Mouse (Mus musculus) CH12.LX (cell line): ENCODE data around the gene Babam1. TPM values are rescaled to one million over a fixed set of nuclear protein-coding genes. Genes with fewer than 3 reads are reported as not detected.

Experiments used
- DNase-seq: peaks from one replicate; pipeline ENCODE4 v3.0.0-alpha.2; 2013; ENCODE audit errors: extremely low read depth
- H3K27ac ChIP-seq: 2 replicates; pipeline ENCODE4 v1.5.1; 2012; ENCODE audit warnings: low read depth, mild to moderate bottlenecking, control low read depth, moderate library complexity; ENCODE audit not compliant: insufficient read depth
- H3K27me3 ChIP-seq: replicated peaks from 2 replicates; pipeline ENCODE3; 2012; ENCODE audit warnings: inconsistent platforms
- H3K36me3 ChIP-seq, 2 experiments: replicated peaks in 1 of 2; 2 replicates each; pipeline versions ENCODE3 to v1.6.1; 2012; ENCODE audit warnings: inconsistent platforms in 1 of 2, low read length in 1 of 2, mild to moderate bottlenecking in 1 of 2, mixed read lengths in 1 of 2, moderate library complexity in 1 of 2; ENCODE audit not compliant: control insufficient read depth in 1 of 2, insufficient read depth in 1 of 2
- H3K4me1 ChIP-seq, 2 experiments: 2 replicates each; pipeline ENCODE4 v1.6.1; 2012; ENCODE audit warnings: inconsistent platforms in 1 of 2, moderate library complexity in 1 of 2; ENCODE audit not compliant: insufficient read depth in 2 of 2, control insufficient read depth in 1 of 2
- H3K4me2 ChIP-seq: 2 replicates; pipeline ENCODE4 v1.6.1; 2012; ENCODE audit warnings: low read depth, mild to moderate bottlenecking, control low read depth; ENCODE audit not compliant: poor library complexity, insufficient read depth, severe bottlenecking
- H3K4me3 ChIP-seq, 3 experiments: fragments of 150-350 bp in 1 of 3; sonication (generic) in 1 of 3; replicated peaks in 1 of 3; 2 replicates each; pipeline versions ENCODE3 to v1.5.1; 2011 to 2012; ENCODE audit warnings: low read depth in 2 of 3, low read length in 2 of 3, mild to moderate bottlenecking in 2 of 3, moderate library complexity in 2 of 3, control low read depth in 1 of 3, improper control_type of control experiment in 1 of 3, inconsistent platforms in 1 of 3, mixed read lengths in 1 of 3; ENCODE audit not compliant: poor library complexity in 1 of 3
- H3K79me2 ChIP-seq: replicated peaks from 2 replicates; pipeline ENCODE4 v1.6.1; 2012; ENCODE audit warnings: mild to moderate bottlenecking, moderate library complexity; ENCODE audit not compliant: control insufficient read depth, poor library complexity, insufficient read depth, severe bottlenecking; ENCODE audit errors: extremely low read depth
- H3K9ac ChIP-seq: 2 replicates; pipeline ENCODE4 v1.6.1; 2012; ENCODE audit warnings: low read depth, mild to moderate bottlenecking, control low read depth, moderate library complexity; ENCODE audit not compliant: insufficient read depth
- H3K9me3 ChIP-seq: replicated peaks from 2 replicates; pipeline ENCODE3; 2012; ENCODE audit warnings: low read length, inconsistent platforms, mixed read lengths
- CHD1 ChIP-seq: IDR thresholded peaks from 2 replicates; pipeline ENCODE4 v1.6.1; 2012; ENCODE audit warnings: low read depth, low read length, improper control_type of control experiment, inconsistent platforms
- CHD2 ChIP-seq: IDR thresholded peaks from 2 replicates; pipeline ENCODE4 v1.6.1; 2011; ENCODE audit warnings: low read length, improper control_type of control experiment
- E2F4 ChIP-seq: IDR thresholded peaks from 2 replicates; pipeline ENCODE4 v1.6.1; 2011; ENCODE audit warnings: low read depth, low read length, improper control_type of control experiment; ENCODE audit not compliant: insufficient replicate concordance
- KAT2A ChIP-seq: IDR thresholded peaks from 2 replicates; pipeline ENCODE4 v1.6.1; 2012; ENCODE audit warnings: low read length, improper control_type of control experiment, inconsistent platforms; ENCODE audit not compliant: insufficient replicate concordance
- MYC ChIP-seq: IDR thresholded peaks from 2 replicates; pipeline ENCODE4 v1.6.1; 2011; ENCODE audit warnings: low read depth, mild to moderate bottlenecking, improper control_type of control experiment, low read length
- NELFE ChIP-seq: IDR thresholded peaks from 2 replicates; pipeline ENCODE4 v1.6.1; 2011; ENCODE audit warnings: low read depth, low read length, improper control_type of control experiment
- PAX5 ChIP-seq: IDR thresholded peaks from 2 replicates; pipeline ENCODE4 v1.6.1; 2012; ENCODE audit warnings: low read length, inconsistent platforms, mixed read lengths
- POLR2AphosphoS2 ChIP-seq: IDR thresholded peaks from 2 replicates; pipeline ENCODE4 v1.6.1; 2011; ENCODE audit warnings: low read depth, low read length, improper control_type of control experiment
- SMC3 ChIP-seq: IDR thresholded peaks from 2 replicates; pipeline ENCODE4 v1.6.1; 2011; ENCODE audit warnings: low read depth, low read length, improper control_type of control experiment
- TCF12 ChIP-seq: IDR thresholded peaks from 2 replicates; pipeline ENCODE4 v1.6.1; 2014; ENCODE audit warnings: low read depth, mild to moderate bottlenecking, inconsistent platforms, low read length, improper control_type of control experiment
- ZC3H11A ChIP-seq: IDR thresholded peaks from 2 replicates; pipeline ENCODE4 v1.6.1; 2012; ENCODE audit warnings: low read depth, mild to moderate bottlenecking, inconsistent platforms, low read length, improper control_type of control experiment
- ZKSCAN1 ChIP-seq: IDR thresholded peaks from 2 replicates; pipeline ENCODE4 v1.6.1; 2012; ENCODE audit warnings: low read depth, inconsistent platforms, low read length, improper control_type of control experiment, borderline replicate concordance
- dilution Hi-C: fragments of 300-500 bp; cut with MboI; formaldehyde crosslinking; loops from 2 replicates; pipeline ENCODE4 v1.14.3; 2020; ENCODE audit warnings: low sequenced_read_pairs; ENCODE audit not compliant: extremely low pct_unique_long_range_greater_than_20kb, extremely low pct_ligation_motif_present
- in situ Hi-C: fragments of 300-500 bp; cut with MboI; formaldehyde crosslinking; loops from 3 replicates; pipeline ENCODE4 v1.14.3; 2019; ENCODE audit warnings: low sequenced_read_pairs, low pct_ligation_motif_present, low pct_unique_long_range_greater_than_20kb, mixed read lengths
- polyA plus RNA-seq: library from polyadenylated mRNA; unstranded; fragments of >175 nt; gene quantifications from 2 replicates; pipeline ENCODE4 v1.2.1, GENCODE M21; 2012; ENCODE audit warnings: low read depth; ENCODE audit not compliant: insufficient read length
- total RNA-seq, 2 experiments: library from RNA; depleted of rRNA; stranded (reverse); fragments of 300-350 nt in 1 of 2; fragments of >200 nt in 1 of 2; gene quantifications; 2 replicates each; pipeline ENCODE4 v1.2.3; 2012 to 2014

Gene Babam1
- total and polyA plus RNA-seq, 3 experiments, result 56.7 to 137 (median 67.3) TPM

GRCm38 (mm10) chr8:71395629-71396028 lies 1.0 kb upstream of the Babam1 start, which contains the start of gene Ushbp1:
Ushbp1 (minus strand) TSS chr8:71395802.
- Histone ChIP-seq H3K79me2 (peaks cover 6% of the 10 kb centered on the region; the same call in 1 of the 2 replicates), H3K36me3 (peaks cover 15 to 23% of the 10 kb centered on the region in 2 experiments), H3K4me2 (peak within 1 kb of the TSS; percentile 89), H3K9ac (peak within 1 kb of the TSS; percentile 60), H3K27me3 (no peaks in the 10 kb centered on the region), H3K9me3 (no peaks in the 10 kb centered on the region), H3K4me3 (peak within 1 kb of the TSS; percentile 36 to 89 (median 49)), H3K4me1 (peaks cover 13 to 49% of the 10 kb centered on the region in 2 experiments), H3K27ac (peak within 1 kb of the TSS; percentile 21)
- TF ChIP-seq E2F4 (no peak), CHD1 (no peak), CHD2 (no peak), SMC3 (no peak), ZC3H11A (no peak), TCF12 (no peak), KAT2A (no peak), POLR2AphosphoS2 (no peak), NELFE (no peak)
- dilution Hi-C loops, result no loop called here
- in situ Hi-C loops, result no loop called here
- DNase-seq, result no peak

GRCm38 (mm10) chr8:71397701-71398100 lies 1.0 kb downstream of the Babam1 start:
- Histone ChIP-seq H3K4me1 (peaks cover 5 to 30% of the 10 kb centered on the region in 2 experiments; a peak in 3 of 4 replicates), H3K27me3 (no peaks in the 10 kb centered on the region), H3K36me3 (peaks cover 22 to 37% of the 10 kb centered on the region in 2 experiments), H3K9ac (peak overlapping the region; percentile 87; the same call in 1 of the 2 replicates), H3K4me3 (peak overlapping the region; percentile 74 to 97 (median 89)), H3K79me2 (peaks cover 6% of the 10 kb centered on the region; the same call in 1 of the 2 replicates), H3K27ac (no peak overlapping the region), H3K9me3 (no peaks in the 10 kb centered on the region), H3K4me2 (peak overlapping the region; percentile 78)
- in situ Hi-C loops (no loop called here), dilution Hi-C loops (no loop called here)
- TF ChIP-seq CHD1, result no peak
- no peak for TF ChIP-seq ZKSCAN1
- TF ChIP-seq MYC, result no peak
- TF ChIP-seq PAX5, result no peak
- DNase-seq, result no peak

GRCm38 (mm10) chr8:71400826-71401225 lies 4.2 kb downstream of the Babam1 start:
- Histone ChIP-seq H3K4me3 (no peak overlapping the region), H3K9ac (no peak overlapping the region), H3K4me1 (peaks cover 12 to 36% of the 10 kb centered on the region in 2 experiments), H3K4me2 (no peak overlapping the region), H3K36me3 (peaks cover 31 to 57% of the 10 kb centered on the region in 2 experiments), H3K27ac (no peak overlapping the region), H3K27me3 (no peaks in the 10 kb centered on the region), H3K9me3 (no peaks in the 10 kb centered on the region), H3K79me2 (peaks cover 9% of the 10 kb centered on the region; the same call in 1 of the 2 replicates)
- TF ChIP-seq CHD1 (no peak), KAT2A (no peak), ZC3H11A (no peak)
- in situ Hi-C loops (no loop called here), dilution Hi-C loops (no loop called here)
- no peak for DNase-seq
